Mouse (Mus musculus): ENCODE results near the gene Kdm2b. TPM values are rescaled to one million over a fixed set of nuclear protein-coding genes. Genes with fewer than 3 reads are reported as not detected.

The Kdm2b gene
- polyA plus RNA-seq, 1 experiment = 65.1 TPM

DNA sequence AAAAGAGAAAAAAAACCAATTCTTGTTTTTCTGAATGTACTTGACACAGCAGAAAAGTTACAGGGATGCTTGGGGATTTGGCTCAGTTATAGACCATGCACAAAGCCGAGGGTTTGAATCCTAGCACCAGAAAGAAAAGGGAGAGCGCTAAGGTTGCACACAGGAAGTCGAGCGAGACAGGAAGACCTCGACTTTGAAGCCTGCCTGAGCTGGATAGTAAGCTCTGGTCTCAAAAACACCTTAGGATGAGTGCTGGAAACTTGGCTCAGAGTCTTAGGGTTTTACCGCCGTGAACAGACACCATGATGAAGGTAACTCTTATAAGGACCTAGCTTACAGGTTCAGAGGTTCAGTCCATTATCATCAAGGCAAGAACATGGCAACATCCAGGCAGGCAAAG lies 31.8 kb upstream of the Kdm2b start:
- Histone ChIP-seq H3K4me3 (ENCODE audit: control insufficient read depth, insufficient read depth, low read length) (no peak overlapping the region), H3K36me3 (ENCODE audit: control insufficient read depth, insufficient read depth, low read length) (no peaks in the 10 kb centered on the region), H3K27me3 (ENCODE audit: control insufficient read depth, insufficient read depth, low read length) (no peaks in the 10 kb centered on the region), H3K27ac (ENCODE audit: control insufficient read depth, insufficient read depth, low read length) (no peak overlapping the region), H3K4me1 (replicated peaks; ENCODE audit: control insufficient read depth, insufficient read depth, low read length) (peaks cover 35% of the 10 kb centered on the region)
- DNase-seq = no peak
- TF ChIP-seq CTCF (IDR thresholded peaks at IDR 0.05; ENCODE audit: borderline replicate concordance, control insufficient read depth, extremely low read depth, insufficient read depth, low read length, poor library complexity) (no peak), POLR2A (IDR thresholded peaks at IDR 0.05; ENCODE audit: control insufficient read depth, extremely low read depth, insufficient read depth, low read length, poor library complexity) (no peak)
- 31% methylated on average over 7 of the region's 7 CpGs for WGBS

DNA sequence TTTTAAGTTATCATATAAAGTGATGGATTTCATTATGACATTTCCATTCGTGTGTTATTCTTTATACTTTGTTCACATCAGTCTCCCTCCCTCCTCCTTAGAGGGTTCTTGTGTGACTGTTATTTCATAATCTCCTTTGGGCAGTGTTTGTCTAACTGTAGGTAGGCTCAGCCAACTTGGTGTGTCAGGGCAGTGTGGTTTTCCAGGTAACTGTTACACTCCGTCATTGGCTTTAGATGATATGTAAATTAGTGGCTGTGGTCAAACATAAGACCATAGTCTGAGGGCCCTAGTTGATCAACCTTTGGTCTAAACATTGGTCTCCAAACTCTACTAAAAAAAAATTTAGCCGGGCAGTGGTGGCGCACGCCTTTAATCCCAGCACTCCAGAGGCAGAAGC lies 30.8 kb upstream of the Kdm2b start:
- Histone ChIP-seq H3K36me3 (ENCODE audit: control insufficient read depth, insufficient read depth, low read length) (no peaks in the 10 kb centered on the region), H3K27me3 (ENCODE audit: control insufficient read depth, insufficient read depth, low read length) (no peaks in the 10 kb centered on the region), H3K4me3 (ENCODE audit: control insufficient read depth, insufficient read depth, low read length) (no peak overlapping the region), H3K27ac (ENCODE audit: control insufficient read depth, insufficient read depth, low read length) (no peak overlapping the region), H3K4me1 (replicated peaks; ENCODE audit: control insufficient read depth, insufficient read depth, low read length) (peaks cover 38% of the 10 kb centered on the region)
- TF ChIP-seq CTCF (IDR thresholded peaks at IDR 0.05; ENCODE audit: borderline replicate concordance, control insufficient read depth, extremely low read depth, insufficient read depth, low read length, poor library complexity) (no peak), POLR2A (IDR thresholded peaks at IDR 0.05; ENCODE audit: control insufficient read depth, extremely low read depth, insufficient read depth, low read length, poor library complexity) (no peak)
- no peak for DNase-seq
- WGBS = 90% methylated on average over 5 of the region's 5 CpGs

DNA sequence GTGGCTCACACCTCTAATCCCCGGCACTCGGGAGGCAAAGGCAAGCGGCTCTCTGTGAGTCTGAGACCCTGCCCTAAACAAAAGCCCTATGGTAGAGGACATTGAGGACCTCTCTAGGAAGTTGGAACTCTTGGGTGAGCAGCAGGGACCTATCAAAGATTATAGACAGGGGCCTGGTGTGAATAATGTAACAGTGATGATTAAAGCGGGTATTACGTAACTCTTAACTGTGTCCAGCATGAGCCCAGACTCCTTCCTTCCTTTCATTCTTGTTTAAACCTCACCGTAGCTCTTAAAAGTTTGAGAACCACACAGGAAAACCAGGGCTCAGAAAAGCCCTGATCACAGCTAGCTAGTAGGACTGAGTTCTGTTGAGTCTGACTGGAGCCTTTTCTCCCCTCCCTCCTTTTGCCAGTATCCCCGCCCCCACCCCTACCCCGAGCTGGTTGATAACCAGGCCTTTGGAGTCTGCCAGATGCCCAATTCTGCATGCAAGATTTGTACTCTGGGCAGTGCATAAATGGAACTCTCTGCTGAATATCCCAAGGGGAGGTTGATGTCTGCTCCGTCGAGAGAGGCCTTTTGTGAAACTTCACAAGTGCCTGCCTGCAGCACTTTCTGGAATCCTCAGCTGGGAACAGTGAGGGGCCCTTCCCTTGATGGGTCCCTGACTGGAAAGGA lies 29.9 kb upstream of the Kdm2b start:
- Histone ChIP-seq H3K36me3 (ENCODE audit: control insufficient read depth, insufficient read depth, low read length) (no peaks in the 10 kb centered on the region), H3K4me3 (ENCODE audit: control insufficient read depth, insufficient read depth, low read length) (no peak overlapping the region), H3K27me3 (ENCODE audit: control insufficient read depth, insufficient read depth, low read length) (no peaks in the 10 kb centered on the region), H3K4me1 (replicated peaks; ENCODE audit: control insufficient read depth, insufficient read depth, low read length) (peaks cover 34% of the 10 kb centered on the region), H3K27ac (ENCODE audit: control insufficient read depth, insufficient read depth, low read length) (no peak overlapping the region; the same call in 1 of the 2 replicates)
- no peak for DNase-seq
- WGBS = 40% methylated on average over 10 of the region's 10 CpGs
- no peak for TF ChIP-seq CTCF (IDR thresholded peaks at IDR 0.05; ENCODE audit: borderline replicate concordance, control insufficient read depth, extremely low read depth, insufficient read depth, low read length, poor library complexity)
- no peak for TF ChIP-seq POLR2A (IDR thresholded peaks at IDR 0.05; ENCODE audit: control insufficient read depth, extremely low read depth, insufficient read depth, low read length, poor library complexity)

DNA sequence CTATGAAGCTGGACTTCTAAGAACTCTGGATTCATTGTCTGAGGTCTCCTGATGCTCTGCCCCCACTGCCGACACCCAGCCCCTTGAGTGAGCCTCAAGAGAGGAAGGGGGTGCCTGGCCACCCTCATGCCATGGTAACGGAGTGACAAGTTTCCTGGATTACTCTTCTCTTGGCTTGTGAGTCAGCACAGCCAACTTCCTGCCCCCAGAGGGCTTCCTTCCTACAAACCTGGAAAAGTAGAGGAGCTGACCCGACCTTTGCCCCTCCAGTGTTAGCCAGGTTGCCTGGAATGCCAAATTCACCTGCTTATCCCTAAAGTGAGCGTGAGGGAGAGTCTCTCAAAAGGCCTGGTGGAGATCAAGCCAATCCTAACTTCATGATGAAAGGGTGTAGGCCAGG lies 27.9 kb upstream of the Kdm2b start:
- WGBS = 46% methylated on average over 4 of the region's 4 CpGs
- H3K4me3 ChIP-seq (ENCODE audit: control insufficient read depth, insufficient read depth, low read length) = no peak overlapping the region
- H3K27me3 ChIP-seq (ENCODE audit: control insufficient read depth, insufficient read depth, low read length) = no peaks in the 10 kb centered on the region
- no peak for DNase-seq
- H3K36me3 ChIP-seq (ENCODE audit: control insufficient read depth, insufficient read depth, low read length) = no peaks in the 10 kb centered on the region
- TF ChIP-seq POLR2A (IDR thresholded peaks at IDR 0.05; ENCODE audit: control insufficient read depth, extremely low read depth, insufficient read depth, low read length, poor library complexity) = no peak
- no peak for TF ChIP-seq CTCF (IDR thresholded peaks at IDR 0.05; ENCODE audit: borderline replicate concordance, control insufficient read depth, extremely low read depth, insufficient read depth, low read length, poor library complexity)
- H3K27ac ChIP-seq (ENCODE audit: control insufficient read depth, insufficient read depth, low read length) = no peak overlapping the region
- peaks cover 39% of the 10 kb centered on the region for H3K4me1 ChIP-seq (replicated peaks; ENCODE audit: control insufficient read depth, insufficient read depth, low read length)

DNA sequence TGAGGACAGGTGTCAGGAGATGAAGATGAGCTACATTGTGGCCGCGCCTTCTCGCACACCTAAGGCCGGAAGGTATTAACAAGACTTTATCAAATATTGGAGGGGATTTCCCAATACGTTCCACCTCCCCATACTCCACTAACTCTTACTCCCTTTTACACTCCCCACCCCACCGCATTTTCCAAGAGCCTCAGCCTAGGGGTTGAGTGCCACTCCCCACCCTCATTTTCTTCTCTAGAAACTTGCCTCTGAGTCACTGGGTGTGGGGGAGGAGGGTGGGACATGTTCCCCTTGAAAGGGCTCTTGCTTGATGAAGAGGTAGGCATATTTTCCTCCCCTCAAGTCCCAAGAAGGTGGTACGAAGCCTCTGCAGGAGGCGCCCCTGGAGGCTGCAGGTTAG lies 26.3 kb upstream of the Kdm2b start:
- H3K27ac ChIP-seq (ENCODE audit: control insufficient read depth, insufficient read depth, low read length) = no peak overlapping the region
- TF ChIP-seq CTCF (IDR thresholded peaks at IDR 0.05; ENCODE audit: borderline replicate concordance, control insufficient read depth, extremely low read depth, insufficient read depth, low read length, poor library complexity) (no peak), POLR2A (IDR thresholded peaks at IDR 0.05; ENCODE audit: control insufficient read depth, extremely low read depth, insufficient read depth, low read length, poor library complexity) (no peak)
- no peaks in the 10 kb centered on the region for H3K27me3 ChIP-seq (ENCODE audit: control insufficient read depth, insufficient read depth, low read length)
- H3K36me3 ChIP-seq (ENCODE audit: control insufficient read depth, insufficient read depth, low read length) = no peaks in the 10 kb centered on the region
- H3K4me1 ChIP-seq (replicated peaks; ENCODE audit: control insufficient read depth, insufficient read depth, low read length) = peaks cover 39% of the 10 kb centered on the region
- 17% methylated on average over 8 of the region's 8 CpGs for WGBS
- peak overlapping the region; percentile 75 for H3K4me3 ChIP-seq (ENCODE audit: control insufficient read depth, insufficient read depth, low read length)
- no peak for DNase-seq

DNA sequence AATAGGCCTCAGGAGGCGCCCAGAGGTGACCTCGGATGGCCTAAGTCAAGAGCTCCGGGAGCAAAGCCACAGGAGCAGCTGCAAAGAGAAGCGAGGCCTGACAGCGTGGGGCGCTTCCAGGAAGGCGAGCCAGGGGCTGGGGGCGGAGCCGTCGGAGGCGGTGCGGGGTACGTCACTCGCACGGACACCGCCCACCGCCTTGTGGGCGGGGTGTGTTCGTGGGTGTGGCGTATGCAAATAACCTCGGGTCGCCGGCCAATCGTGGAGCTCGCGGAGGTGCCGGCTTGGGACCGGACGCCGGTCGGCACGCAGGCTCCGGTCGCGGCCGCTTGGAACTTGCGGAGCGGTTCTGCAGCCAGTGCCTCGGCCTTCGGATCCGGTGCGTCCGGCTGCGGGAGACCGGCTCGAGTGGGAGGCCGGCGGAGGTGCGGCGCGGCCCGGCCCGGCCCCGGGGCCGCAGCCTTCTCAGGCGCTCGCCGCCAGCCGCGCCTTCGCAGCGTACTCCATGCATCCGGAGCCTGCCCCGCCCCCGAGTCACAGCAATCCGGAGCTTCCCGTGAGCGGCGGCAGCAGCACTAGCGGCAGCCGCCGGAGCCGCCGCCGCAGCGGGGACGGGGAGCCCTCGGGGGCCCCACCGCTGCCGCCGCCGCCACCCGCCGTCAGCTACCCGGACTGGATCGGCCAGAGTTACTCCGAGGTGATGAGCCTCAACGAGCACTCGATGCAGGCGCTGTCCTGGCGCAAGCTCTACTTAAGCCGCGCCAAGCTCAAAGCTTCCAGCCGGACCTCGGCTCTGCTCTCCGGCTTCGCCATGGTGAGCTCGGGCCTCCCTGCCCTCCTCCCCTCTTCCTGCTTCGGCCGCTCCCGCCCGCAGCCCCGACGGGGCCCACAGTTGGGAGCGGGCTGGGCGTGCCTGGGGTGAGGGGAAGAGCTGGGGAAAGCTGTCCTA lies 25.4 kb upstream of the Kdm2b start, which contains the start of gene Orai1:
Gene Orai1 (plus strand): TSS at position 322 of the 949 bp plus-strand sequence.
- peaks cover 39% of the 10 kb centered on the region for H3K4me1 ChIP-seq (replicated peaks; ENCODE audit: control insufficient read depth, insufficient read depth, low read length)
- no peaks in the 10 kb centered on the region for H3K36me3 ChIP-seq (ENCODE audit: control insufficient read depth, insufficient read depth, low read length)
- H3K27me3 ChIP-seq (ENCODE audit: control insufficient read depth, insufficient read depth, low read length) = no peaks in the 10 kb centered on the region
- TF ChIP-seq CTCF (IDR thresholded peaks at IDR 0.05; ENCODE audit: borderline replicate concordance, control insufficient read depth, extremely low read depth, insufficient read depth, low read length, poor library complexity) (peak; percentile 53; the same call in 1 of the 2 replicates), POLR2A (IDR thresholded peaks at IDR 0.05; ENCODE audit: control insufficient read depth, extremely low read depth, insufficient read depth, low read length, poor library complexity) (peak; percentile 63; the same call in 1 of the 2 replicates)
- peak within 1 kb of the TSS; percentile 26; the same call in 1 of the 2 replicates for H3K27ac ChIP-seq (ENCODE audit: control insufficient read depth, insufficient read depth, low read length)
- H3K4me3 ChIP-seq (ENCODE audit: control insufficient read depth, insufficient read depth, low read length) = peak within 1 kb of the TSS; percentile 75
- DNase-seq = peak; percentile 99
- under 1% methylated on average over 103 of the region's 106 CpGs for WGBS
